Mouse (Mus musculus): ENCODE measurements at regions not wholly inside any gene's neighbourhood (a gene's known extent, or its start where the extent isn't known, plus 50 kb on each side); places are given as distances from the start of the nearest gene placed in this dataset.
A peak's percentile ranks its signal among the peaks of the same experiment; 100 is the strongest.

- DNase-seq (ENCODE audit: low spot score), result no peak
Observed at GRCm38 (mm10) chr3:82781464-82781863, 94.8 kb downstream of the Rbm46 start.

- no peak for DNase-seq (ENCODE audit: low spot score)
Observed at GRCm38 (mm10) chr3:82770512-82771270, 105.6 kb downstream of the Rbm46 start.

GRCm38 (mm10) chr3:82767484-82767883 lies 108.8 kb downstream of the Rbm46 start:
- no peak for DNase-seq (ENCODE audit: low spot score)

- DNase-seq (ENCODE audit: low spot score), result no peak
Observed at GRCm38 (mm10) chr3:82759946-82760345, 116.3 kb downstream of the Rbm46 start.

GRCm38 (mm10) chr3:82758967-82759366 lies 117.3 kb downstream of the Rbm46 start:
- DNase-seq (ENCODE audit: low spot score), result no peak

GRCm38 (mm10) chr3:82725546-82725945 lies 150.7 kb downstream of the Rbm46 start:
- DNase-seq (ENCODE audit: low spot score), result peak; percentile 48

- DNase-seq (ENCODE audit: low spot score), result no peak
Observed at GRCm38 (mm10) chr3:82707628-82708027, 159.7 kb upstream of the Npy2r start.

GRCm38 (mm10) chr3:82692131-82692530 lies 144.2 kb upstream of the Npy2r start:
- DNase-seq (ENCODE audit: low spot score), result no peak

- DNase-seq (ENCODE audit: low spot score), result no peak
Observed at GRCm38 (mm10) chr3:82656159-82656874, 108.4 kb upstream of the Npy2r start.

GRCm38 (mm10) chr3:82652346-82652745 lies 104.5 kb upstream of the Npy2r start:
- DNase-seq (ENCODE audit: low spot score), result no peak

- no peak for DNase-seq (ENCODE audit: low spot score)
Observed at GRCm38 (mm10) chr3:82640052-82640451, 92.2 kb upstream of the Npy2r start.

GRCm38 (mm10) chr3:82636666-82637065 lies 88.8 kb upstream of the Npy2r start:
- no peak for DNase-seq (ENCODE audit: low spot score)

- DNase-seq (ENCODE audit: low spot score), result no peak
Observed at GRCm38 (mm10) chr3:82620418-82621003, 72.6 kb upstream of the Npy2r start.

- DNase-seq (ENCODE audit: low spot score), result no peak
Observed at GRCm38 (mm10) chr3:82619371-82619770, 71.5 kb upstream of the Npy2r start.

GRCm38 (mm10) chr3:82601880-82602279 lies 54.0 kb upstream of the Npy2r start:
- no peak for DNase-seq (ENCODE audit: low spot score)

- no peak for DNase-seq (ENCODE audit: low spot score)
Observed at GRCm38 (mm10) chr3:82598656-82599055, 50.8 kb upstream of the Npy2r start.
